Mouse (Mus musculus): ENCODE results near the gene Vcpkmt.

Gene Vcpkmt

DNA sequence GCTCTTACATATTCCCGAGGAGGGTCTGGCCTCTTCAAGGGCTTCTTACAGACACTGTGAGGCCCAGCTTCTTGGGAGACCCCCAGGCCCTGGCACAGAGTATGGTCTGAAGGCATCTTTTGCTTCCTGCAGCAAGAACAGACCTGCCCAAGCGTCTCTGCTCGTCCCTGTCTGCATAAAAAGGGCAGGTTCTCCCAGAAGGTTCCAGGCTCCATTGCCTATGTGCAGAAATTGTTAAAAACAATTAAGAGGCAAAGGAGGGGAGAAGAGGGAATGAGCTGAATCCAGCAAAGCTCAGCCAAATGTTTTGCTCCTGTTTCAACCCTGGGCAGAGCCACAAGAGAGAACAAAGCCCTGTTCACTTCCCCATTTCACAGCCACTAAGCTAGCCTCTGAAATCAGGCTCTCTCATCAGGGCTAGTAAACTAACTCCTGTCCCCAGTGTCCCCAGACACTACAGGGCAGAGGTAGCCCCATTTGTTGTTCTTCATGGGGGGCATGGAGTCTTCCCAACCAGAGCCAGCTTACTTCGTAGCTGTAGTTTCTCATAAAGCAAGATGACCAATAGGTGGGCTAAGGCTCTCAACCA, 44.4 kb downstream of the Vcpkmt start:
- no peak for DNase-seq (ENCODE audit: low read depth in 2 of 2, low spot score in 2 of 2)

DNA sequence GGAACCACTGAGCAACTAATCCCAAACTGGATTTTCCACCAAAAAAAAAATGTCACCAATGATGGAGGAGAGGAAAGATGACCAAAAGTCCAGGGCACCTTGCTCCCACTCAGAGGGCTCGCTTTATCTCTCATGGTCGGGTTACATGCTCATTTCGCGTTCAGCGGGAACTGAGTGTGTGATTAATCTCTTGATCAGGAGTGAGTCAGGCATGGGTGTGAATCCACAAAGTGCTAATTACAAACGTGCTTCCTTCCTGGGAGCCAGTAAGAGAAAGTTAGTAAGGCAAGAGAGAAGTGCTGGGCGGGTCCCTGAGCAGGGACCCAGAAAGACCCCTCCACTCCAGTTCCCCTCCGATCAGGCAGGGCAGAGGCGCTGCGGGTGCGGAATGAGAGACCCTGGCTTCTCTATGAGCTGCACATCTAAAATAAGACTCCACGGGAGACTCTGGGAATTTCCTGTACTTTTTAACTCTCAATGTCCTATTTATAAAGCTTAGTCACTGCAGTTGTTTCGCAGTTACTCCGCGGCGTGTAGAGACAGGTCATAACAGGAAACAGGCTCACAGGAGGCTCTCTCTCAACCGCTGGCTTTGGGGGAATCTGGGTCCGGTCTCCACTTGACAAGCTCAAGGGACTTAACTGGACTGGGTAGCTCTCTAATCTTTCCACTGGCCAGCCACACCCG, 45.0 kb downstream of the Vcpkmt start:
- peak; percentile 11 to 30 for DNase-seq (ENCODE audit: low read depth in 2 of 2, low spot score in 2 of 2)

DNA sequence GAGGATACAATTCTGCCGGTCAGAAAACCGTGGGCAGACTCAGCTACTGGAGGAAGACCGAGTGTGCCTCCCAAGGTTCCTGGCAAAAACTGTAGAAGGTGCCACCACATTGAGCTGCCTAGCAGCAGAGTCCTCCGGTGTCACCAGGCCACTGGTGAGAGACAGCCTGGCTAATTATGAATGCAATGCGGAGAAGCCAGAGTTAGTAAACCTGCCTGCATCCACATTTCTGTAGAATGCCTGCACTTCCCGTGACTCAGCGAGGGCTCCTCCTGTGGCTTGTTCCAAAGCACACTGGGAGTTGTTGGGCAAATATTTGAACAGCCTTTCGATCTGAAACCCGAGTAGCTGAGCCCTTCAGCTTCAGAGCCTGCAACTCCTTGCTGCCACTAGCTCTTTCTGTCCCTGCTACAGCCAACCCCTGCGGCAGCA, 45.6 kb downstream of the Vcpkmt start:
- DNase-seq (ENCODE audit: low read depth in 2 of 2, low spot score in 2 of 2), result no peak

DNA sequence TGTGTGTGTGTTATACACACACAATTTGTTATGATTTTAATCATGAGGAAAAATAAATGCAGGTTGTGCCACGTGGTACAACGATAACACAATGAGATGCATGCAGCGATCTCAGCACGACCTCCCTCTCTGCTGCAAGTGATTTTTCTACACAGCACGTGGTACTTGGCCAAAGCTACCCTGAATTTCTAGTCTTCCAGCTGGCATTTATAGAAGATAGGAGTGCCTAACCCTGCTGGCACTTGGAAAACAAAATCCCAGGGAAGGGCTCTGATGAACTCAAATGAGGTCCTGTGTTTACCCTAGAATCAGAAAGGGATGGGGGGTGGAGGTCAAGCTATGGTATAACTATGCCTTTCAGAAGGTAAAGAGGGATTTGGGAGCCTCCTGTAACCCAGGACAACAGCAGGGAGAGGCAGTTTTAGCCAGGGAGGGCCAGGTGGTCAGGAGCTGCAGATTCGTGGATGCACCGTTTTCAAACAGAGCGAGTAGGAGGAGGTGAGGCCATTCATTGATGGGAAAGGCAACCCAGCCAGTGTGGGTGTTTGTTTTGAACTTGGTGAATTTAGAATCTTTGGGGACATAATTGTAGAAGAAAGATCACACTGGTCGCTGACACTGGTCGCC, 46.1 kb downstream of the Vcpkmt start:
- DNase-seq (ENCODE audit: low read depth in 2 of 2, low spot score in 2 of 2), result no peak

DNA sequence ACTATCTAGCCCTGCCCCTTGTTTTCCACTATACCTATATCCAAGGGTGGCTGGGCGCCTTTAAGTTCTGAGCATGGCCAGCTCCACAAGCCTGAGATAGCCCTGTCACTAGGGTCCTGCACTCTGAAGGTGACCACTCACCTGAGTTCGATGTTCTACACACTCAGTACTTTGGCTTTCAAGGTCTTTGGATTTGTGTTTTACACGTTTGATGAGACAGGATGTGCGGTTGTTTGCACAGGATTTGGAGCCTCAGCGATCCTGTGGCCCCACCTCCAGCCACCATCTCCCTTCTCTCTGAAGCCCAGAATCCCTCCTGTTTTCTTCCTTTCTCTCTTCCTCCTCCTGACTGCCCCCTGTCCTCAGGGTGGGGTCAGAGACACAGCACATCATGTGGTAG, 49.6 kb downstream of the Vcpkmt start:
- no peak for DNase-seq (ENCODE audit: low read depth in 2 of 2, low spot score in 2 of 2)

DNA sequence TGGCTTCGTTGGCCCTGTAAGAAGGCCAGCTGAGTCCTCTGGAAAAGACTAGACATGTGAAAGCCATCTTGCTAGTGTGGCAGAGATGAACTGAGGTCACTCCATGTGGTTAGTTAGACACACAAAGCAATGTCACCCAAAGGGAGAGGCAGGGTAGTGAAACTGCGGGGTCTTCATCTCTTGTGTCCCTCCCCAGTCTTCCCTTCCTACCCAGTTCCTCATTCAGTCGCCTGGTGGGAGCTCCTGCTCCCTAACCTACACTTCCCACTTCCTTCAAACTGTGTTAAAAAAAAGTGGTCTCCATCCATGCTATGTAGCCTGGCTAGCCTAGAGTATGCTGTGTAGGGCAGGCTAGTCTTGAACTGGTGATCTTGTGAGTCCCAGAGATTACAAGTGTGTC, 50.3 kb downstream of the Vcpkmt start:
- no peak for DNase-seq (ENCODE audit: low read depth in 2 of 2, low spot score in 2 of 2)

DNA sequence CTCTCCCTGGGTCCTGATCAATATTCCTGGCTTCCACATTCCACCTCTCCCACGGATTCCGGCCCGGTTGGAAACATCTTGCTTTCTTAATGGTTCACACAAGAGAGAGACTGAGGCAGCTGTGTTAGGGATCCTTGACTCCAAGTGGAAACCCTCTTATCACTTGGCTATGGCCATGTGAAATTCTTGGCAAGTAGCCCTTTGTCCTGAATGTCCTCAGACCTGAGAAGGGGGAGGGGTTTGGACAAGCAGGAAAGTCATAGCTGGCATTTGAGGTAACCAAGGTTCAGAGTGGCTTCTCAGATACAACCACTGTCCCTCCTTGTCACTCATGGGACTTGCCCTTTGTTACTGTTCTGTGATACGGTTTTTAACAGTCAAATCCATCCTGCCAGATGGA, 50.7 kb downstream of the Vcpkmt start:
- DNase-seq (ENCODE audit: low read depth in 2 of 2, low spot score in 2 of 2), result no peak

DNA sequence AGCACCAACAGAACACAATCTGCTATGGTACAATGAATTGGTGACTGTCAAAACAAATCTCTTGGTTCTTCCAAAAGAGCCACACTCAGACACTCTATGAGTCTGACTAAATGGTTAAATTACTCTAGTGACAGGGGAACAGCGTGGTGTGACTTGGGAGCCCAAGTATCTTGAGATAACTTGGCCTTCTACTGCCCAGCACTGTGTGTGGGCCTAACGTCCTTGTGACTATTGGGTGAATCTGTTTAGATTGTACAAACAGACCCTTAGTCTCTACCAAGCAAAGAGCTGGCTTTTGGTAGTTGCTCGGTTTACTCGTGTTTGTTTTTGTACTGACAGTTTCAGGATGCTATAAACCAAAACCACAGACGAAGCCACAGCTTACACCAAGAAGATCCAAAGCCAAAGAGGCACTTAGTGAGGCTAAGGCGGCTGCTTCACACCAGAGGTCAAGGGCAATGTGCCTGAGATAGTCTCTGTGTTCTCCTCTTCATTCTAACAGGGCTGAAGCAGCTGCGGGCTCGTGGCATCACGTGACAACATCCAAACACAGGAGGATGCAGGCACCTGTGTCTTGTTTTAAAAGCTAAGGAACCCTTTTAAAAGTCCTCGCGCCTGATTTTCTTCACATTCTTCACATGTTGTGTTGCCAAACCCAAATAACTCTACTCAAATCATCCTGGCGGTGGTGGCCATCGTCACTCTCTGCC, 53.0 kb downstream of the Vcpkmt start:
- DNase-seq (ENCODE audit: low read depth in 2 of 2, low spot score in 2 of 2), result peak; percentile 11 to 21

DNA sequence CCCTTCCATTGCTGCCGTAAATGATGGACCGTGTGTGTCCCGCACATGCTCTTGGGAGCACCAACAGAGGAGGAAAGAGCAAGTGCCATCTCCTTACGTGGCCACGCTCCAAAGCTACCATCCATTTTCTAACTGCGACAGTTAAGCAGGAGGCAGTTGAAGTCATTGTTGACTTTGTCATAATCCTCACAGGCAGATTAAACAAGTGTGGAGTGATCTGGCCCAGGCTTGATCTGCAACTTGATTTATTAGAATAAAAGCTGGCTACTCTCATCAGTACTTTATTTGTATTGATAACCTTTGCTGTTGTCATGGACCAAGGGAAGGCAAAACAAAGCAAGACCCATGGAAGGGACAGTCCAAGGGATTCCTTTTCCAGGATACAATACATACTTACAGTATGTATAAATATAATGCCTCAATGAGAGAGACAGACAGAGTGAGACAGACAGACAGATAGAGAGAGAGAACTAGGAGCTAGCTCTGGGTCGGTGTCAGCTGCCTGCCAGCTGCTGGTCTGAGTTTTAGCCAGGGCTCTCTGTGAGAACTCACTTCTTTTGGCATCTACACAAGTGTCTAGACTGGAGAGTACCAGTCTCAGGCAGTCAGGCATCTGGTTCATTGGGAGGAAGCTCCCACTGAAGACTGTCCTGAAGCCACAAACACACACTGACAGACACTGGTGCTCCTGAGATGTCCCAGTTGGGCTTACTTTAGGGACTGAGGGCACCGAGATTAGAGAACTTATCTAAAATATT, 54.4 kb downstream of the Vcpkmt start:
- no peak for DNase-seq (ENCODE audit: low read depth in 2 of 2, low spot score in 2 of 2)

Data from CD8-positive naive resting alpha-beta T cell, adult 2 months (primary cell).